Mouse (Mus musculus): ENCODE data around the gene Cfap36.

Gene Cfap36

GRCm38 (mm10) chr11:29246883-29247650, at the start of gene Cfap36:
Gene Cfap36 (minus strand): TSS chr11:29247409.
- peak; percentile 79 for DNase-seq (ENCODE audit: low spot score)

DNA sequence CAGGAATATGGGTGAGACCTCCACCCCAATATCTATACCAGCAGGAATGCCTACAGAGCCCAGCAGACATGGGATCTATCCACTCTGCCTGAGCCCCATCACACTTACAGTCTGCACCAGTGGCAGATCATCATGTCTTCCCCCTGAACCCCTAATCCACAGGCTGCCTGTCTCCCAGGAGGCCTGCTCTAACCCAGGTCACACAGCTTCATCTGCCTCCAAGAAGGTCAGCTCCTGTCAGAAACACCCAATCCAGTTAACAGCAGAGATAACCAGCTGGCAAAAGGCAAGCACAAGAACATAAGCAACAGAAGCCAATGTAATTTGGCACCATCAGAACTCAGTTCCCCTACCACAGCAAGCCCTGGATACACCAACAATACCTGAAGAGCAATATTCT, 40.1 kb upstream of the Cfap36 start:
- DNase-seq (ENCODE audit: low spot score): no peak

DNA sequence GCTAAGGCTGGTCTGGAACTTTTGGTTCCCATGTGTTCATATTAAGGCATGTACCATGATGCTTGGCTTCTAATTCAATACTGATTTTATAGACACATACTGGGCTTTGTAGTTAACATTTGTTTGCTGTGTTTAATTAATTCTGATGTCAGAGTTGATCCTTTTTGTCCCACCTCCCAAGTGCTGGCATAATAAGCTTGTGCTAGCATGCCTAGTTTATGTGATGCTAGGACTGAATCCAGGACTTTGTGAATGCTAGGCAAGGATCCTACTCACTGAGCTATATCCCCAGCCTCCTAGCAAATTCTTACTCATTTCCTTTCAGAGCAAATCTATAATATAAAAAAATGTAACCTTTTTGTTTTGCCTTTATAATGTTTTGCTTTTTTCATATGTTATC, 38.8 kb upstream of the Cfap36 start:
- DNase-seq (ENCODE audit: low spot score): no peak

DNA sequence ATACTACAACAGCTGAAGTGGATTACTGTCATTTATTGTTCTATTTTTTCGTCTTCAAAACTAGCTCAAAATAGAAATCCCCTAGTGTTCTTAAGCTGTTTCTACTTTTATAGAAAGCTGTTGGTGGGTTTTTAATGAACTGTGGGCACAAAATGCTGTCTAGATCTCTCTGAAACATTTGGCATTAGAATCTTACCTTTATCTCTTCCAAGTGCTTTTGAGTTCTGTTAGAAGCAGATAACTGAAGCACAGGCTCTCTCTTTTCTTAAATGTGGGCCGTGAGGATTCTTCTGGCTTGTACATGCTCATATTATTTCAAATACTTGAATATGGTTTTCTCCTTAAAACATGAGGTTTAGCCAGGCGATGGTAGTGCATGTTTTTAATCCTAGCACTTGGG, 27.5 kb upstream of the Cfap36 start:
- DNase-seq (ENCODE audit: low spot score): no peak

DNA sequence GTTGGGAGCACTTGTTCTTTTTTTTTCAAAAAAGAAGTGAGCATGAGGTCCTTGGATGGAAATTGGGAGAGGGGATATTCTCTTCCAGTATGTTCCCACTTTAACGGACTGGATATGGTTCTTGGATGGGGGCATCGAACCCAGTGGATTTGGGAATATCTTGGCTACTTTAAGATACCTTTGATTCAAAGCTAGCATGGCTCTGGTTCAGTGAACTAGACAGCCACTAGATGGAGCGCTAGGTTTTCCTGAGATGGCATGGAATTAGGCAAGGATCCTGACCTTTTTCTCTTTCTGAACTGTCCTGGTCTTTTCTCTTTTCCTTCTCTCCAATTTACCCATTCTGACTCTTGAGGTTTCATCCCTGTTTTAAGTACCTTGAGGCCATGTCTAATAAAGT, 20.6 kb upstream of the Cfap36 start:
- DNase-seq (ENCODE audit: low spot score): no peak

- DNase-seq (ENCODE audit: low spot score): no peak
Observed at GRCm38 (mm10) chr11:29254643-29255042, 7.4 kb upstream of the Cfap36 start.

GRCm38 (mm10) chr11:29248386-29248785, 1.2 kb upstream of the Cfap36 start:
- no peak for DNase-seq (ENCODE audit: low spot score)

DNA sequence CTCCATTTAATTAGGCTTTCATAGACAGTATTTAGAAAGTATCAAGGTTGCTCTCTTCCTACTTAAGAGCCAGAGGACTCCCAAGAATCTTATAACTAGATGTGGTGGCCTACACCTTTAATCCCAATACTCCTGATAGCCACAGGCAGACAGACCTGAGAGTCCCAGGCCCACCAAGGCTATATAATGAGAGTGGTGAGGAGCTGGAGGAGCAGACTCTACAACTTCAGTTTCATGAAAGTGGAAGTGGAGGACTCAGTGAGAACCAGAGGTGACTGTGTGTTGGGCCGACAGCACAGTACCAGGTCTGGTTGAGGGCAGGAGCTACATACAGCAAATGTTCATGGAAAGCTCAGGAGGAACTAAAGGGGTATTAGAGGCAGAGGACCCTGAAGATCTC, 516 bp upstream of the Cfap36 start:
- DNase-seq (ENCODE audit: low spot score): no peak

GRCm38 (mm10) chr11:29245988-29246387, 1.2 kb downstream of the Cfap36 start:
- DNase-seq (ENCODE audit: low spot score): no peak

GRCm38 (mm10) chr11:29241961-29242360, 5.2 kb downstream of the Cfap36 start:
- DNase-seq (ENCODE audit: low spot score): no peak

GRCm38 (mm10) chr11:29239353-29239752, 7.9 kb downstream of the Cfap36 start:
- DNase-seq (ENCODE audit: low spot score): no peak

DNA sequence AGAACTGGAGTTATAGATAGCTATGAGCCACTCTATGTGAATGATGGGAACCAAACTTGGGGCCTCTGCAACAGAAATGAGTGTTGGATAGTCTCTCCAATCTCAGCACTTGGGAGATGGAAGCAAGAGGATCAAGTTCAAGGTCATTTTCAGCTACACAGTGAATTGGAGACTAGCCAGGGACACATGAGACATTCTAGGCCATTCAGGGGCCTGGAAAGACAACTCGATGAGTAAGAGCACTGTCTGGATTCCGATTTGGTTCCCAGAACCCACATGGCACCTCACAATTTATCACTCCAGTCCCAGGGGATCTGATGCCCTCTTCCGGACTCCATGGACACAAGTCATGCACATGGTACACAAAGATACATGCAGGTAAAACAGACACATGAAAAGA, 8.7 kb downstream of the Cfap36 start:
- no peak for DNase-seq (ENCODE audit: low spot score)

- DNase-seq (ENCODE audit: low spot score): no peak
Observed at GRCm38 (mm10) chr11:29238047-29238446, 9.2 kb downstream of the Cfap36 start.

DNA sequence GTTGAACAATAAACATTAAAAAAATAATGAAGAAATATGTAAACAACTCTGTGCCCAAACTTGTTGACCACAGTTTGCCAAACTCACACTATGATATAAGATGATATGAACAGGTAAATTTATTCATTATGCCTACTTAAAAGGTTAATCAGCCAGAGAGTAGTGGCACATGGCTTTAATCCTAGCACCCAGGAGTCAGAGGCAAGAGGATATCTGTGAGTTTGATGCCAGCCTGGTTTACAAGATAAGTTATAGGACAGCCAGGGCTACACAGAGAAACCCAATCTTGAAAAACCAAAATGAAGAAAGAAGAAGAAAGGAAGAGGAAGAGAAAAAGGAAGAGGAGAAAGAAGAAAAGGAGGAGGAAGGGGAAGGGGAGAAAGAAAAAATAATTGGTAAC, 9.8 kb downstream of the Cfap36 start:
- DNase-seq (ENCODE audit: low spot score): no peak

DNA sequence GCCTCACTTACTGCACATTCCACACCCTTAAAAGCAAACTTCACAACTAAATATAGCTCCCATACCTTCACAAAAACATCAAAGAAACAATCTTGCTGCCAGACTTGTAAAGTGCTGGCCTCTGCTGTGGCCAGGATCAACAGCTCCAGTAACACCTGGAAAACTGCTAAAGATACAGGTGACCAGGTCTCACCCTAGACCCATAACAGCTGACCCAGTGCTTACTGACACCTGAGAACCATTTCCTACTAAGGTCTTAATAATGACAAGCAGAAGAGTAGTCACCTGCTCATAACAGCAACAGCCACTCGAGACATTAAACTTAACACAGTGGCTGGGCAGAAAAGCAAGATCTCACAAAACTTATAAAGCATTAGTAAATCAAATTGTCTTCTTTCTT, 13.6 kb downstream of the Cfap36 start:
- no peak for DNase-seq (ENCODE audit: low spot score)

- no peak for DNase-seq (ENCODE audit: low spot score)
Observed at GRCm38 (mm10) chr11:29228957-29229356, 18.3 kb downstream of the Cfap36 start.

- DNase-seq (ENCODE audit: low spot score): no peak
Observed at GRCm38 (mm10) chr11:29224754-29225153, 22.5 kb downstream of the Cfap36 start.

GRCm38 (mm10) chr11:29222310-29222709, 24.9 kb downstream of the Cfap36 start:
- no peak for DNase-seq (ENCODE audit: low spot score)

DNA sequence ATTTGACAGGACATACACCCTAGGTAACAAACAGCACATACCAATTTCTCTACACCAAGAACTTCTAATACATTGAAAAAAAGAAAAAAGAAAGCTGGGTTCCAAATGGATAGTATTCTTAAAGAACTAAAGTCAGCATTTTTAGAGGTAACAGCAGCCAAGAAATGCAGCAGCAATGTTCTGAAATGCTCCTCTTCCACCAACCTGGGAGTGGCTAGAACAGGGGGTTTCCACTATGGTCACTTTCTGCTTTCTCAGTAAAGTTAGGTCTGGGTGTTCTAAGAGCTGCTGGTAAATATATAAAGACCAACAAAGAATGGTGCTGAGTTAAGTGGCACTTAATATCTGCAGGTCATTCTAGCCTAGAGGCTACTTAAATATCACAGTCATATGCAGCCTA, 28.2 kb downstream of the Cfap36 start:
- no peak for DNase-seq (ENCODE audit: low spot score)

- no peak for DNase-seq (ENCODE audit: low spot score)
Observed at GRCm38 (mm10) chr11:29216196-29216595, 31.0 kb downstream of the Cfap36 start.

GRCm38 (mm10) chr11:29209774-29210173, 37.4 kb downstream of the Cfap36 start:
- DNase-seq (ENCODE audit: low spot score): no peak

GRCm38 (mm10) chr11:29203653-29204052, 43.6 kb downstream of the Cfap36 start:
- no peak for DNase-seq (ENCODE audit: low spot score)

DNA sequence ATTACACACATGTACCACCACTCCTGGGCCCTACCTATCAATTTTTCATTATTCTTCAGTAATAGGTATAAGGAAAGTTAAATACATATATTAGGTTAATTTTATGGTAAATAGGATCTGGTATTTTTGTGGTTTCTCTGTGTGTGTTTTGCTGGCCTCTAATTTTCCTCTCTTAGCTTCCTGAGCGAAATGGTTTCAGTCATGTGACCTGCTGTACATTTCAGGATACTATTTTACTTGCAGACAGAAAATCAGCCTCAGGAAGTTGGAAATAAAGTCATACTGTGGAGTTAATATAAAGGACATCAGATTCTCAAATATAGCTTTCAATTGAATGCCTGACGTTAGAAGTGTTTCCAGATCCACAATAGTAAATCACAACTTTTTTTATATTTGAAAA, 58.2 kb downstream of the Cfap36 start:
- DNase-seq (ENCODE audit: low spot score): no peak

GRCm38 (mm10) chr11:29181751-29182150, 65.5 kb downstream of the Cfap36 start:
- DNase-seq (ENCODE audit: low spot score): no peak

Data from spleen, adult 12 weeks (tissue).